Mouse (Mus musculus): ENCODE data around the gene Hist1h4b. TPM values are rescaled to one million over a fixed set of nuclear protein-coding genes. Genes with fewer than 3 reads are reported as not detected.
"Not testable (repeated sequence)": the region's sequence is repeated elsewhere in the genome, so short reads cannot be mapped to it uniquely, and the experiment has no call there.

Hist1h4b gene
- polyA plus RNA-seq, 1 experiment from 2014 or later, result 5.5 TPM

GRCm38 (mm10) chr13:23740256-23740840 is 16.5 kb upstream of the Hist1h4b start:
- DNase-seq (no peak), ATAC-seq (ENCODE audit: low read depth) (no peak)
- Histone ChIP-seq H3K9ac (peak overlapping the region; percentile 92), H3K36me3 (no peaks in the 10 kb centered on the region), H3K9me3 (replicated peaks) (no peaks in the 10 kb centered on the region), H3K4me3 (replicated peaks) (peak overlapping the region; percentile 65), H3K4me1 (replicated peaks) (peaks cover 43% of the 10 kb centered on the region), H3K27ac (peak overlapping the region; percentile 100), H3K4me2 (peak overlapping the region; percentile 82), H3K27me3 (no peaks in the 10 kb centered on the region)
- 16% methylated on average over 13 of the region's 13 CpGs for WGBS (ENCODE audit: insufficient replicate concordance)

GRCm38 (mm10) chr13:23740910-23741309 is 15.9 kb upstream of the Hist1h4b start:
- no peaks in the 10 kb centered on the region for H3K9me3 ChIP-seq (replicated peaks)
- H3K4me2 ChIP-seq, result peak overlapping the region; percentile 82
- peak overlapping the region; percentile 92 for H3K9ac ChIP-seq
- no peaks in the 10 kb centered on the region for H3K36me3 ChIP-seq
- H3K27me3 ChIP-seq, result no peaks in the 10 kb centered on the region
- peak overlapping the region; percentile 65 for H3K4me3 ChIP-seq (replicated peaks)
- DNase-seq (no peak), ATAC-seq (ENCODE audit: low read depth) (no peak)
- 13% methylated on average over 5 of the region's 5 CpGs for WGBS (ENCODE audit: insufficient replicate concordance)
- peak overlapping the region; percentile 100 for H3K27ac ChIP-seq
- peaks cover 43% of the 10 kb centered on the region for H3K4me1 ChIP-seq (replicated peaks)

GRCm38 (mm10) chr13:23742007-23742406 is 14.8 kb upstream of the Hist1h4b start:
- DNase-seq (no peak), ATAC-seq (ENCODE audit: low read depth) (no peak)
- Histone ChIP-seq H3K9me3 (replicated peaks) (no peaks in the 10 kb centered on the region), H3K4me1 (replicated peaks) (peaks cover 44% of the 10 kb centered on the region), H3K36me3 (no peaks in the 10 kb centered on the region), H3K4me3 (replicated peaks) (peak overlapping the region; percentile 34), H3K27ac (peak overlapping the region; percentile 89), H3K27me3 (no peaks in the 10 kb centered on the region), H3K4me2 (peak overlapping the region; percentile 53), H3K9ac (peak overlapping the region; percentile 73)

- WGBS (ENCODE audit: insufficient replicate concordance), result 82% methylated on average over 5 of the region's 5 CpGs
- Histone ChIP-seq H3K9ac (peak overlapping the region; percentile 67), H3K4me1 (replicated peaks) (peaks cover 48% of the 10 kb centered on the region), H3K9me3 (replicated peaks) (no peaks in the 10 kb centered on the region), H3K36me3 (no peaks in the 10 kb centered on the region), H3K4me2 (peak overlapping the region; percentile 54), H3K4me3 (replicated peaks) (peak overlapping the region; percentile 32), H3K27me3 (no peaks in the 10 kb centered on the region), H3K27ac (peak overlapping the region; percentile 89)
- no peak for ATAC-seq (ENCODE audit: low read depth)
- DNase-seq, result no peak
Measured at GRCm38 (mm10) chr13:23743215-23743614, 13.6 kb upstream of the Hist1h4b start.

GRCm38 (mm10) chr13:23743963-23744362 is 12.8 kb upstream of the Hist1h4b start:
- peak overlapping the region; percentile 99 for H3K27ac ChIP-seq
- peak overlapping the region; percentile 57 for H3K4me3 ChIP-seq (replicated peaks)
- H3K4me2 ChIP-seq, result peak overlapping the region; percentile 67
- H3K36me3 ChIP-seq, result no peaks in the 10 kb centered on the region
- DNase-seq, result no peak
- no peaks in the 10 kb centered on the region for H3K9me3 ChIP-seq (replicated peaks)
- no peak for ATAC-seq (ENCODE audit: low read depth)
- 52% methylated on average over 4 of the region's 4 CpGs for WGBS (ENCODE audit: insufficient replicate concordance)
- H3K4me1 ChIP-seq (replicated peaks), result peaks cover 53% of the 10 kb centered on the region
- peak overlapping the region; percentile 82 for H3K9ac ChIP-seq
- H3K27me3 ChIP-seq, result no peaks in the 10 kb centered on the region

- ATAC-seq (ENCODE audit: low read depth), result no peak
Measured at GRCm38 (mm10) chr13:23744421-23745380, 12.1 kb upstream of the Hist1h4b start.

GRCm38 (mm10) chr13:23745381-23746161 is 11.2 kb upstream of the Hist1h4b start, which contains the start of gene Hist1h3c:
Gene Hist1h3c, minus strand, starts transcription at chr13:23745602.
- peak within 1 kb of the TSS; percentile 82 for H3K9ac ChIP-seq
- DNase-seq (peak; percentile 83), ATAC-seq (ENCODE audit: low read depth) (peak; percentile 55)
- no peaks in the 10 kb centered on the region for H3K9me3 ChIP-seq (replicated peaks)
- H3K36me3 ChIP-seq, result no peaks in the 10 kb centered on the region
- no peaks in the 10 kb centered on the region for H3K27me3 ChIP-seq
- peak within 1 kb of the TSS; percentile 67 for H3K4me2 ChIP-seq
- peak within 1 kb of the TSS; percentile 59 for H3K4me3 ChIP-seq (replicated peaks)
- peak within 1 kb of the TSS; percentile 99 for H3K27ac ChIP-seq
- under 1% methylated on average over 28 of the region's 28 CpGs for WGBS (ENCODE audit: insufficient replicate concordance)
- H3K4me1 ChIP-seq (replicated peaks), result peaks cover 63% of the 10 kb centered on the region

More at GRCm38 (mm10) chr13:23744421-23745380, 12.1 kb upstream of the Hist1h4b start:
- no peaks in the 10 kb centered on the region for H3K27me3 ChIP-seq
- DNase-seq, result peak; percentile 71
- no peaks in the 10 kb centered on the region for H3K9me3 ChIP-seq (replicated peaks)
- WGBS (ENCODE audit: insufficient replicate concordance), result 1% methylated on average over 18 of the region's 36 CpGs
- no peaks in the 10 kb centered on the region for H3K36me3 ChIP-seq
- peak overlapping the region; percentile 57 for H3K4me3 ChIP-seq (replicated peaks)
- H3K4me1 ChIP-seq (replicated peaks), result peaks cover 58% of the 10 kb centered on the region
- H3K27ac ChIP-seq, result peak overlapping the region; percentile 99
- peak overlapping the region; percentile 82 for H3K9ac ChIP-seq
- H3K4me2 ChIP-seq, result peak overlapping the region; percentile 67

- ATAC-seq (ENCODE audit: low read depth) (peak; percentile 77), DNase-seq (peak; percentile 89)
- H3K4me3 ChIP-seq (replicated peaks), result peak within 1 kb of the TSS; percentile 59
- not testable (repeated sequence) for H3K27me3 ChIP-seq; H3K36me3 ChIP-seq; H3K9me3 ChIP-seq (replicated peaks)
- peak within 1 kb of the TSS; percentile 99 for H3K27ac ChIP-seq
- H3K4me1 ChIP-seq (replicated peaks), result peaks cover 58% of the 10 kb centered on the region
- under 1% methylated on average over 45 of the region's 58 CpGs for WGBS (ENCODE audit: insufficient replicate concordance)
- H3K4me2 ChIP-seq, result peak within 1 kb of the TSS; percentile 67
- peak within 1 kb of the TSS; percentile 77 for H3K9ac ChIP-seq
Measured at GRCm38 (mm10) chr13:23746201-23747080, 10.4 kb upstream of the Hist1h4b start, which contains the start of gene Hist1h2bb. Gene Hist1h2bb, plus strand, starts transcription at chr13:23746734.

GRCm38 (mm10) chr13:23747081-23747891 is 9.5 kb upstream of the Hist1h4b start:
- 4% methylated on average over 13 of the region's 13 CpGs for WGBS (ENCODE audit: insufficient replicate concordance)
- ATAC-seq (ENCODE audit: low read depth) (peak; percentile 21), DNase-seq (peak; percentile 66)

More at GRCm38 (mm10) chr13:23747081-23747891, 9.5 kb upstream of the Hist1h4b start:
- no peaks in the 10 kb centered on the region for H3K36me3 ChIP-seq
- peak overlapping the region; percentile 59 for H3K4me3 ChIP-seq (replicated peaks)
- H3K27me3 ChIP-seq, result no peaks in the 10 kb centered on the region
- H3K27ac ChIP-seq, result peak overlapping the region; percentile 99
- peak overlapping the region; percentile 67 for H3K4me2 ChIP-seq
- peak overlapping the region; percentile 77 for H3K9ac ChIP-seq
- no peaks in the 10 kb centered on the region for H3K9me3 ChIP-seq (replicated peaks)
- H3K4me1 ChIP-seq (replicated peaks), result peaks cover 50% of the 10 kb centered on the region

Measured in liver, embryonic 13.5 days (tissue).